Mouse (Mus musculus) limb, embryonic 11.5 days (tissue): Measurements from ENCODE around the gene Lrrk2. TPM values are rescaled to one million over a fixed set of nuclear protein-coding genes. Genes with fewer than 3 reads are reported as not detected.

Experiments
- ATAC-seq: fragments of 200-750 bp; cut with Nextera tagmentation; 2 replicates; pipeline ENCODE4 v1.8.0; 2017; ENCODE audit warnings: low read depth; ENCODE audit not compliant: insufficient number of reproducible peaks, low FRiP score, low TSS enrichment
- DNase-seq: peaks from one replicate; pipeline ENCODE4 v3.0.0-alpha.2; 2015; ENCODE audit warnings: low spot score
- H3K27ac ChIP-seq: fragments of 300-500 bp; sonication (generic); replicated peaks from 2 replicates; pipeline ENCODE4 v1.5.1; 2014; ENCODE audit warnings: low read depth, mild to moderate bottlenecking, low read length
- H3K27me3 ChIP-seq: fragments of 300-500 bp; sonication (generic); 2 replicates; pipeline ENCODE4 v1.6.1; 2014; ENCODE audit warnings: mild to moderate bottlenecking, low read length, mixed read lengths; ENCODE audit not compliant: control insufficient read depth, insufficient read depth
- H3K36me3 ChIP-seq: fragments of 300-500 bp; sonication (generic); 2 replicates; pipeline ENCODE4 v1.6.1; 2014; ENCODE audit warnings: mild to moderate bottlenecking, low read length, moderate library complexity, mixed read lengths; ENCODE audit not compliant: control insufficient read depth, insufficient read depth
- H3K4me1 ChIP-seq: fragments of 300-500 bp; sonication (generic); 2 replicates; pipeline ENCODE4 v1.6.1; 2014; ENCODE audit warnings: low read length, mixed read lengths; ENCODE audit not compliant: control insufficient read depth, insufficient read depth
- H3K4me2 ChIP-seq: fragments of 300-500 bp; sonication (generic); 2 replicates; pipeline ENCODE4 v1.6.1; 2014; ENCODE audit warnings: low read depth, mild to moderate bottlenecking, moderate library complexity; ENCODE audit not compliant: severe bottlenecking
- H3K4me3 ChIP-seq: fragments of 300-500 bp; sonication (generic); 2 replicates; pipeline ENCODE4 v1.5.1; 2014; ENCODE audit warnings: low read depth, low read length
- H3K9ac ChIP-seq: fragments of 300-500 bp; sonication (generic); 2 replicates; pipeline ENCODE4 v1.6.1; 2014; ENCODE audit warnings: mild to moderate bottlenecking, low read length
- H3K9me3 ChIP-seq: fragments of 300-500 bp; sonication (generic); 2 replicates; pipeline ENCODE4 v1.6.1; 2016; ENCODE audit warnings: low read length; ENCODE audit not compliant: control insufficient read depth
- WGBS: fragments of 180-500 bp; shearing (Covaris S2); extraction: QIAGEN DNeasy Blood & Tissue Kit; methylation state at CpG from one replicate; pipeline ENCODE4 v1.1.7; 2014; 5-methylcytosine and 5-hydroxymethylcytosine counted together
- polyA plus RNA-seq: library from polyadenylated mRNA; unstranded; fragments of >200 nt; fragmentation: Nextera tagmentation; extraction: Ambion mirVana; gene quantifications from 2 replicates; pipeline ENCODE4 v1.2.1, GENCODE M21; 2014

Gene Lrrk2
- polyA plus RNA-seq, 1 experiment from 2014 or later = 3.8 TPM

DNA sequence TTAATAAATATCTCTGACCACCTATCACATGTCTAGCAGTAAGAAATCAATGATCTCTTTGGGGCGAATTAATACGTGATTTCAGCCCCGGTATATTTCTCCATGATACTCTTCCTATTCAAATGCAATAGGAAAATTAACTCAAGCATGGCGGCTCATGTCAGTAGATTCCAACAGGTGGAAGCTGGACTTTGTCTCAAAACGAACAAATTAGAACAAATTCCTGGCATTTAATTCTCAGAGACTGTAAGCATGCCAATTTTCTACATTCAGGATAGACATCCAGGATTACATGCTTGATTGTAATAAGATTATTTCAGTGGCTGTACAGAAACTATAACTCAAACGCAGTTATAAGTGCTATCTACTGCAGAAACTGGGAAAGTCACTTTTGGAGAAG lies 7.4 kb upstream of the Lrrk2 start:
- H3K27me3 ChIP-seq = no peaks in the 10 kb centered on the region
- no peak overlapping the region for H3K27ac ChIP-seq
- no peaks in the 10 kb centered on the region for H3K4me1 ChIP-seq
- WGBS = 91% methylated on average over 6 of the region's 6 CpGs
- no peaks in the 10 kb centered on the region for H3K9me3 ChIP-seq
- no peaks in the 10 kb centered on the region for H3K36me3 ChIP-seq
- no peak overlapping the region for H3K4me3 ChIP-seq
- no peak overlapping the region for H3K9ac ChIP-seq
- H3K4me2 ChIP-seq = no peak overlapping the region
- DNase-seq (no peak), ATAC-seq (no peak)

DNA sequence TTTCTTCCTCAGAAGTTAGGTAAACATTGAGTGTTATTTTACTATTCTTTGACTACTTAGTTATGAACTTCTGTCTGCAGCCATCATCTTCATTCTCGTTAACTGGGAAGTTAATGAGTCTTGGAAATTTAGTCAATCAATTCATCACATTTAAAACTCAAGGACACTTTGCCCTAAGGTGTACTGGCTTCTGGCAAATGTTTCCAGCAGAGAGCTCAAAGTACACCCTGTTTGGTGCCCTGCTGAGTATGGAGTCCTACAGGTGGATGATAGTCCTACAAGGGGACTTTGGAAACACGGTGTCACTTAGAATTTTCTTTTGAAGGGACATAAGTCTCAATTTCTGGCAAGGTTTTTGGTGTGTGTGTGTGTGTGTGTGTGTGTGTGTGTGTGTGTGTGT lies 1.8 kb upstream of the Lrrk2 start:
- H3K9ac ChIP-seq = no peak overlapping the region
- WGBS = 53% methylated on average over 2 of the region's 2 CpGs
- H3K27me3 ChIP-seq = no peaks in the 10 kb centered on the region
- no peak overlapping the region for H3K4me2 ChIP-seq
- H3K4me3 ChIP-seq = no peak overlapping the region
- no peak overlapping the region for H3K27ac ChIP-seq
- DNase-seq (no peak), ATAC-seq (no peak)
- no peaks in the 10 kb centered on the region for H3K36me3 ChIP-seq
- H3K4me1 ChIP-seq = no peaks in the 10 kb centered on the region
- H3K9me3 ChIP-seq = no peaks in the 10 kb centered on the region

- H3K4me1 ChIP-seq = no peaks in the 10 kb centered on the region
- H3K4me3 ChIP-seq = no peak overlapping the region
- no peaks in the 10 kb centered on the region for H3K36me3 ChIP-seq
- no peak overlapping the region for H3K27ac ChIP-seq
- ATAC-seq (no peak), DNase-seq (no peak)
- H3K4me2 ChIP-seq = no peak overlapping the region
- H3K9me3 ChIP-seq = no peaks in the 10 kb centered on the region
- H3K9ac ChIP-seq = no peak overlapping the region
- WGBS = 71% methylated on average over 5 of the region's 5 CpGs
- no peaks in the 10 kb centered on the region for H3K27me3 ChIP-seq
These were observed 988 bp upstream of the Lrrk2 start for GRCm38 (mm10) chr15:91671987-91672386.

DNA sequence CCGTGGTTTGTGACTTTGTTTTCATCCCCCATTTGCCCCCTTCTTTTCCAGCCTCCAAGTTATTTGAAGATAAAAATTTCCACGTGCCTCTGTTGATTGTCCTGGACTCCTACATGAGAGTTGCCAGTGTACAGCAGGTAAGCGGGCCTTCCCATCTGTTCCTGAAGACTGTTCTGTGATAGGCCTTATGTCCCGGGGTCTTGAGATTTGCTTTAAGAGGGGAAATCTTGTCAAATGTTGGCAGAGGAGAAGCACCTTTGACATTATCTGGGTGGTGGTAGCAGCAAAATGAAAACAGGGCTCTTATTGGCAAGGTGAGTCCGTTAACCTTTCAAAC lies 562 bp downstream of the Lrrk2 start:
- no peaks in the 10 kb centered on the region for H3K36me3 ChIP-seq
- no peak overlapping the region for H3K27ac ChIP-seq
- WGBS = 41% methylated on average over 5 of the region's 5 CpGs
- DNase-seq (no peak), ATAC-seq (no peak)
- no peaks in the 10 kb centered on the region for H3K27me3 ChIP-seq
- H3K9ac ChIP-seq = peak overlapping the region; percentile 72
- H3K9me3 ChIP-seq = no peaks in the 10 kb centered on the region
- peak overlapping the region; percentile 58 for H3K4me2 ChIP-seq
- H3K4me1 ChIP-seq = no peaks in the 10 kb centered on the region
- H3K4me3 ChIP-seq = peak overlapping the region; percentile 42

- 90% methylated on average over 2 of the region's 2 CpGs for WGBS
- no peak for ATAC-seq
- DNase-seq = no peak
These were observed 7.1 kb downstream of the Lrrk2 start for GRCm38 (mm10) chr15:91680116-91680515.

DNA sequence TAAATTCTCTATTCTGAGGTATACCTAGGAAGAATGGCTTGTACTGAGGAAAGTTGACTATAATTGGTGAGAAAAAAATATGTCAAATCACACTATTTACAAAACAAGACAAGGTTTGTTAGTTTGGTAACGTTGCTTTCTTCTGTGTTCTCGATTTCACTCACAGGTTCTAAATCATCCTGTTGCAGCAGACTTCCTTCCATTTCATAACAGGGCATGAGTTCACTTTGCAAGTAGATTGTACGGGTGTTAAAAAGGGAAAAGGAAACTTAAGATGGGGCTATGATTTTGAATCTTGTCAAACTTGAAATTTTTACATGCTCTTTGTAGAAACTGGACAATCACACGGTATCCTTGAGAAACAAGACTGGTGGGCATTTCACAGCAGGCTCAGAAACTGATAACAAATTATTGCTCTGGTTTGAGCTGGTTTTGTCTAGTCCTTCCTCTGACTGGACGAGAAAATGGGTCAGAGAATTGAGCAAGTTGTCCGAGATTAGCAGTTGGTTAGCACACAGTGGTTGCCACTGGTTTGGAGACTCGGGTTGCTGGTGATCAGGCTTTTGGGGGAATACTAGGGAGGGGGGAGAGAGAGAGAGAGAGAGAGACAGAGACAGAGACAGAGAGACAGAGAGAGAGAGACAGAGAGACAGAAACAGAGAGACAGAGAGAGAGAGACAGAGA lies 13.0 kb downstream of the Lrrk2 start:
- 81% methylated on average over 7 of the region's 7 CpGs for WGBS
- DNase-seq = no peak
- no peak for ATAC-seq

More at GRCm38 (mm10) chr15:91680116-91680515, 7.1 kb downstream of the Lrrk2 start:
- Histone ChIP-seq H3K9ac (no peak overlapping the region), H3K9me3 (no peaks in the 10 kb centered on the region), H3K4me2 (no peak overlapping the region), H3K27me3 (no peaks in the 10 kb centered on the region), H3K4me1 (no peaks in the 10 kb centered on the region), H3K4me3 (no peak overlapping the region), H3K27ac (no peak overlapping the region), H3K36me3 (no peaks in the 10 kb centered on the region)

GRCm38 (mm10) chr15:91690648-91691047 lies 17.7 kb downstream of the Lrrk2 start:
- WGBS = 88% methylated on average over 9 of the region's 9 CpGs
- DNase-seq (no peak), ATAC-seq (no peak)
- Histone ChIP-seq H3K4me3 (no peak overlapping the region), H3K4me1 (no peaks in the 10 kb centered on the region), H3K27me3 (no peaks in the 10 kb centered on the region), H3K27ac (no peak overlapping the region), H3K4me2 (no peak overlapping the region), H3K9me3 (no peaks in the 10 kb centered on the region), H3K9ac (no peak overlapping the region), H3K36me3 (no peaks in the 10 kb centered on the region)

More for the DNA sequence above, 13.0 kb downstream of the Lrrk2 start:
- Histone ChIP-seq H3K4me2 (no peak overlapping the region), H3K27ac (no peak overlapping the region), H3K9ac (no peak overlapping the region), H3K4me3 (no peak overlapping the region), H3K4me1 (no peaks in the 10 kb centered on the region), H3K27me3 (no peaks in the 10 kb centered on the region), H3K9me3 (no peaks in the 10 kb centered on the region), H3K36me3 (no peaks in the 10 kb centered on the region)

DNA sequence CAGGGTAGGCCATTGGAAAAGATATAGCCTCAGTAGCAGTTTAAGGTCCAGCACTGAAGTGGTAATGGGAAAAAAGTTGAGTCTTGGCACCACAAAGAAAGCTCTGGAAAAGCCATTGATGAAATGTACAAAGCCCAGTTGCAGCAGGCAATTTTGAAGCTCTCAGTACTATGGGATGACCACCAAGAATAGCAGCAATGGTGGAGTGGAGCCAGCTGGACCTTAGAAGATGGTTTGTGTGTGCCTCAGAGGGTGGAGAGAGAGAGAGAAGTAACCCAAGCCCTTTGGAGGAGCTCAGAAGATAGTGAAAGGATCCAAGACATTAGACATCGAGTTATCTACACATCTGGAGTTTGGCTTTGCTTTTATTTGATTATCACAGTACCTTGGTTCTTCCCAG lies 20.1 kb downstream of the Lrrk2 start:
- 84% methylated on average over 1 of the region's 1 CpGs for WGBS
- Histone ChIP-seq H3K27ac (no peak overlapping the region), H3K27me3 (no peaks in the 10 kb centered on the region), H3K9me3 (no peaks in the 10 kb centered on the region), H3K9ac (no peak overlapping the region), H3K4me2 (no peak overlapping the region), H3K4me1 (no peaks in the 10 kb centered on the region), H3K36me3 (no peaks in the 10 kb centered on the region), H3K4me3 (no peak overlapping the region)
- ATAC-seq (no peak), DNase-seq (no peak)

- H3K9me3 ChIP-seq = no peaks in the 10 kb centered on the region
- no peaks in the 10 kb centered on the region for H3K36me3 ChIP-seq
- no peak overlapping the region for H3K9ac ChIP-seq
- ATAC-seq (no peak), DNase-seq (no peak)
- no peaks in the 10 kb centered on the region for H3K4me1 ChIP-seq
- H3K4me2 ChIP-seq = no peak overlapping the region
- WGBS = 100% methylated on average over 2 of the region's 2 CpGs
- no peak overlapping the region for H3K27ac ChIP-seq
- H3K27me3 ChIP-seq = no peaks in the 10 kb centered on the region
- H3K4me3 ChIP-seq = no peak overlapping the region
These were observed 20.9 kb downstream of the Lrrk2 start for GRCm38 (mm10) chr15:91693856-91694255.
